Mouse (Mus musculus) macrophage (primary cell): Measurements from ENCODE around the gene Tctex1d4. TPM values are rescaled to one million over a fixed set of nuclear protein-coding genes. Genes with fewer than 3 reads are reported as not detected.

Experiments
- H3K27ac ChIP-seq: fragments of 350-480 bp; formaldehyde crosslinking; 2 replicates; pipeline ENCODE4 v1.9.0; 2021
- H3K36me3 ChIP-seq: fragments of 350-480 bp; formaldehyde crosslinking; 2 replicates; pipeline ENCODE4 v1.9.0; 2021; ENCODE audit errors: inconsistent target
- H3K4me3 ChIP-seq: fragments of 350-480 bp; formaldehyde crosslinking; 2 replicates; pipeline ENCODE4 v1.9.0; 2021; ENCODE audit errors: inconsistent target
- H3K79me2 ChIP-seq: fragments of 350-480 bp; formaldehyde crosslinking; 2 replicates; pipeline ENCODE4 v1.9.0; 2021; ENCODE audit errors: inconsistent target
- WGBS: methylation state at CpG from one replicate; pipeline ENCODE4 v1.1.7; 2026; ENCODE audit warnings: inconsistent platforms; ENCODE audit not compliant: missing documents; 5-methylcytosine and 5-hydroxymethylcytosine counted together
- polyA plus RNA-seq: library from polyadenylated mRNA; stranded (reverse); fragments of 250-400 nt; gene quantifications from 3 replicates; pipeline ENCODE4 v1.2.4, GENCODE M21; 2018; ENCODE audit warnings: inconsistent platforms

Gene Tctex1d4
- polyA plus RNA-seq, 1 experiment from 2014 or later = 0.93 TPM

DNA sequence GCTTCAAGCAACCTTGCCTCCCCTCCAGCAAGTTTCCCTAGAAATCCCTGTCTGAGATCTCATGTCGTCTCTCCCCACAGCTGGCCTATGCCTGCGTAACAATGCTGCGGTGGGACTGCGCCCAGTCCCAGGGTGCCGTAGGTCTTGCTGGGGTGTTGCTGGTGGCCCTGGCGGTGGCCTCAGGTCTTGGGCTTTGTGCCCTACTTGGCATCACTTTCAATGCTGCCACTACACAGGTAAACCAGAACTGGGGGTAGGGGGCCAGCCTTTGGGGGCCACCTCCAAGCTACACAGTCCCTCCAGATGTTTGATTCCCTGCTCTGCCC lies 18.1 kb upstream of the Tctex1d4 start:
- H3K4me3 ChIP-seq = no peak overlapping the region
- 96% methylated on average over 6 of the region's 6 CpGs for WGBS
- no peaks in the 10 kb centered on the region for H3K36me3 ChIP-seq
- H3K27ac ChIP-seq = no peak overlapping the region
- H3K79me2 ChIP-seq = no peaks in the 10 kb centered on the region

- H3K4me3 ChIP-seq = no peak overlapping the region
- H3K36me3 ChIP-seq = no peaks in the 10 kb centered on the region
- no peak overlapping the region for H3K27ac ChIP-seq
- 92% methylated on average over 25 of the region's 25 CpGs for WGBS
- no peaks in the 10 kb centered on the region for H3K79me2 ChIP-seq
Measured at GRCm38 (mm10) chr4:117109330-117109729, 17.3 kb upstream of the Tctex1d4 start.

DNA sequence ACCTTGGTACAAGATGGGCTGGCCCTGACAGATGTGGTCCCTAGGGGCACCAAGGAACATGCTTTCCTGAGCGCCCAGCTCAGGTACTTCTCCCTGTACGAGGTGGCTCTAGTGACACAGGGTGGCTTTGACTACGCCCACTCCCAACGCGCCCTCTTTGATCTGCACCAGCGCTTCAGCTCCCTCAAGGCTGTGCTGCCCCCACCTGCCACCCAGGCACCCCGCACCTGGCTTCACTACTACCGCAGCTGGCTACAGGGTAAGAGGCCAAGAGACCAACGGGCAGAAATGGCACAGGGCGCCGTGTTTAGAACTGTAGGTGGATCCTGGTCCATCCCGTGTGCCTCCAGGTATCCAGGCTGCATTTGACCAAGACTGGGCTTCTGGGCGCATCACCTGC lies 16.3 kb upstream of the Tctex1d4 start:
- Histone ChIP-seq H3K79me2 (no peaks in the 10 kb centered on the region), H3K4me3 (no peak overlapping the region), H3K36me3 (no peaks in the 10 kb centered on the region), H3K27ac (no peak overlapping the region)
- WGBS = 91% methylated on average over 11 of the region's 13 CpGs

DNA sequence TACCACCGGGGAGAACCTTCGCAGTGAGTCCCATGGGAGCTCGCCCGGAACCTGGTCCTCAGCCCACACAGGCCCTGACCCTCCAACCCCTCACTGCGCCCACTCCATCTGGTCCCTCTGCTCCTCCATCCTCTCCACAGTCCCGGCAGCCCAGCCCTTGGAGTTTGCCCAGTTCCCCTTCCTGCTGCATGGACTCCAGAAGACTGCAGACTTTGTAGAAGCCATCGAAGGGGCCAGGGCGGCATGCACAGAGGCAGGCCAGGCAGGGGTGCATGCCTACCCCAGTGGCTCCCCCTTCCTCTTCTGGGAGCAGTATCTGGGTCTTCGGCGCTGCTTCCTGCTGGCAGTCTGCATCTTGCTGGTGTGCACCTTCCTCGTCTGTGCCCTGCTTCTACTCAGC lies 15.6 kb upstream of the Tctex1d4 start:
- WGBS = 80% methylated on average over 11 of the region's 11 CpGs
- Histone ChIP-seq H3K27ac (no peak overlapping the region), H3K79me2 (no peaks in the 10 kb centered on the region), H3K4me3 (no peak overlapping the region), H3K36me3 (no peaks in the 10 kb centered on the region)

DNA sequence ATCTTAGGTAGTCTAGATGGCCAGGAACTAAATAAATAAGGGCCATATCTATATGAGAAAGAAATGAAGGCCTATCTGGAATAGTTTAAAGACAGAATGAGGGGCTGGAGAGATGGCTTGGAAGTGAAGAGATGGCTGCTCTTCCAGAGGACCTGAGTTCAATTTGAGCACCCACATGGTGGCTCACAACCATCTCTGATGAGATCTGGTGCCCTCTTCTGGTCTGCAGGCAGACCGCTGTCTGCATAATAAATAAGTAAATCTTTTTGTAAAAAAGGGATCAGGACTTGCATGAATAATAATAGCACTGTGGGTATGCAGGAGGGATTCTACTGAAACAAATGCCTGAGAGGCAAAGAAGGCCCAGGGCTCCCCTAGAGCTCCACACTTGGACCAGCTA lies 13.4 kb upstream of the Tctex1d4 start:
- 83% methylated on average over 1 of the region's 1 CpGs for WGBS
- Histone ChIP-seq H3K36me3 (no peaks in the 10 kb centered on the region), H3K79me2 (no peaks in the 10 kb centered on the region), H3K4me3 (no peak overlapping the region), H3K27ac (no peak overlapping the region)

GRCm38 (mm10) chr4:117115592-117115991 lies 11.0 kb upstream of the Tctex1d4 start:
- Histone ChIP-seq H3K36me3 (no peaks in the 10 kb centered on the region), H3K79me2 (no peaks in the 10 kb centered on the region)
- WGBS = 91% methylated on average over 5 of the region's 5 CpGs

DNA sequence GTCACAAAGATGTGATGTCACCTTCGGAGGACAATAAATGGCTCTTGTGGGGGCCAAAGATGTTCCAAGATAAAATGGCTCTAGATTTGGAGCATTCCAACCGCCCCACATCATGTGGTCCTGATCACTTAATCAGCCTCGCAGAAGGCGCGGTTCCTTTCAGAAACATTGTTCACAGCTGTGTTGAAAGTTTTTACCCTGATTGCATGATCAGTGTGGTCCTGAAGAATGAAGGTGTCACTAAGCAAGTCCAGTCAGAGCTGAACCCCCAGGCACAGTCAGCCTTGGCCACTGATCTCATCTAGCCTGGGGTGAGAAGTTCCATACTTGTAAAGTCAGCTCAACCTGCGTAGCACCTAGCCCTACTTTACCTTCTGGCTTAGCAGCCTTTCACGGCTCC lies 8.7 kb upstream of the Tctex1d4 start:
- WGBS = 83% methylated on average over 7 of the region's 7 CpGs
- no peaks in the 10 kb centered on the region for H3K36me3 ChIP-seq

More at GRCm38 (mm10) chr4:117115592-117115991, 11.0 kb upstream of the Tctex1d4 start:
- Histone ChIP-seq H3K4me3 (no peak overlapping the region), H3K27ac (no peak overlapping the region)

DNA sequence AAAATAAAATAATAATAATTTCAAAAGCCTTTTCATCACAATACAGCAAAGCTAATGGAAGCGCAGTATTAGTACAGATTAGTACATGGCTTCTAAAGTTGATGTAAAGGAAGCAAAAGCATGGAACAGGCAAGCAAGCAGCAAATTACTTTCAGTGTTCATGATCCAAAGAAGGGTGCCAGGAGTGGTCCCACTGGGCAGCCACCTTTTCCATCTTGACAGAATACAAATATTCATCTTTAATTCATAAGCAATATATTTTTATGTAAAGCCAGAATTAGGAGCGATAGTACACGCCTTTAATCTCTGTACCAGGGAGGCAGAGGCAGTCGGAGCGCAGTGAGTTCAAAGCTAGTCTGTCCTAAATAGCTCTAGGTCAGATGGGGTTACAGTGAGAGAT lies 7.0 kb upstream of the Tctex1d4 start:
- Histone ChIP-seq H3K4me3 (peak overlapping the region; percentile 23; the same call in 1 of the 2 replicates), H3K27ac (peak overlapping the region; percentile 60), H3K79me2 (no peaks in the 10 kb centered on the region), H3K36me3 (no peaks in the 10 kb centered on the region)
- 81% methylated on average over 5 of the region's 5 CpGs for WGBS

More for the DNA sequence above, 8.7 kb upstream of the Tctex1d4 start:
- H3K27ac ChIP-seq = no peak overlapping the region
- no peak overlapping the region for H3K4me3 ChIP-seq
- no peaks in the 10 kb centered on the region for H3K79me2 ChIP-seq

GRCm38 (mm10) chr4:117120052-117120444 lies 6.5 kb upstream of the Tctex1d4 start:
- Histone ChIP-seq H3K4me3 (peak overlapping the region; percentile 23), H3K36me3 (no peaks in the 10 kb centered on the region), H3K27ac (peak overlapping the region; percentile 60), H3K79me2 (no peaks in the 10 kb centered on the region)
- 9% methylated on average over 10 of the region's 10 CpGs for WGBS

DNA sequence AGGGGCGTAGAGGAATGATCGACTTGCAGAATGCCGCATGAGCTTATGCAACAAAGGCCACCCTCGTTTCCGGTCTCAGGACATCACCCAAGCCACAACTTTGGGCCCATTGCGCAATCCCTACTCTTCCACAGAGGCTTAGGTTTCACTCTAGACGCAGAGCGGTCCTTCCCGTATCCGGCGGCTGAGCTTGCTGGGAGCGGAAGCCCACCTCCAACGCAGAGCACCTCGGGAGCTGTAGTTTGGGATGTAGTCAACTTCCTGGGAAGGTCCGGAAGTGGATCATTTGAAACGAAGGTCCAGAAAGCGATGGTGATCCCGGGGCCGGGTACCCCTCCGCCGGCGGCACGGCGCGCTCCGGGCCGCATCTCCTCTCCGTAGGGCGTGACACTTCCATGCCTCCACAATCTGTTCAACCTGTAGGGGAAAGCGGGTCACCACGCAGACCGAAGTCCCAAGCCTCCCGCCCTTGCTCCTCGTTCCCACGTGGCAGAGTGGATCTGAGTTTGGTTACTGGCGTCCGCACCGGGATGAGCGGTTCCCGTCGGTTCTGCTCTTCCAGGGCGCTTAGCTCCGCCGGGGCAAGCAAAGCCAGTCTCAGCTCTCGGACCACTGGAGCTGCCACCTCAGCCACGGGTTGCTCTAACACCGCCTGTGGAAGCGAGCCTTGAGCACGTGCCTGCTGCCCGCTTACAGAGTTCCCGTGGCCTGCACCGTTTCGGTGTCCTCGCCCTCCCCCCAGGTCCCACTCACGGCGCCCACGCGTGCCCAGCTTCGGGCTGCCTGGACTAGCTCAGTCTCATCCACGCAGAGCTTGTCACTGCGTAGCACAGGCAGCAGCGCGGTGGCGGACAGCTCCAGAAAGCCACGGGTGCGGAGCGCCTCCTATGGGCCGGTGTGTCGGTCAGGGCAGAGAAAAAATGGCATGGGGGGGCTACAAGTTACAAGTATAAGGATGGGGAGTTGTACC lies 5.9 kb upstream of the Tctex1d4 start:
- no peaks in the 10 kb centered on the region for H3K79me2 ChIP-seq
- no peaks in the 10 kb centered on the region for H3K36me3 ChIP-seq
- under 1% methylated on average over 69 of the region's 69 CpGs for WGBS
- peak overlapping the region; percentile 60 for H3K27ac ChIP-seq
- H3K4me3 ChIP-seq = peak overlapping the region; percentile 65

- Histone ChIP-seq H3K4me3 (no peak overlapping the region), H3K79me2 (no peaks in the 10 kb centered on the region), H3K36me3 (no peaks in the 10 kb centered on the region), H3K27ac (no peak overlapping the region)
- WGBS = 91% methylated on average over 4 of the region's 4 CpGs
Measured at GRCm38 (mm10) chr4:117122209-117122608, 4.4 kb upstream of the Tctex1d4 start.

DNA sequence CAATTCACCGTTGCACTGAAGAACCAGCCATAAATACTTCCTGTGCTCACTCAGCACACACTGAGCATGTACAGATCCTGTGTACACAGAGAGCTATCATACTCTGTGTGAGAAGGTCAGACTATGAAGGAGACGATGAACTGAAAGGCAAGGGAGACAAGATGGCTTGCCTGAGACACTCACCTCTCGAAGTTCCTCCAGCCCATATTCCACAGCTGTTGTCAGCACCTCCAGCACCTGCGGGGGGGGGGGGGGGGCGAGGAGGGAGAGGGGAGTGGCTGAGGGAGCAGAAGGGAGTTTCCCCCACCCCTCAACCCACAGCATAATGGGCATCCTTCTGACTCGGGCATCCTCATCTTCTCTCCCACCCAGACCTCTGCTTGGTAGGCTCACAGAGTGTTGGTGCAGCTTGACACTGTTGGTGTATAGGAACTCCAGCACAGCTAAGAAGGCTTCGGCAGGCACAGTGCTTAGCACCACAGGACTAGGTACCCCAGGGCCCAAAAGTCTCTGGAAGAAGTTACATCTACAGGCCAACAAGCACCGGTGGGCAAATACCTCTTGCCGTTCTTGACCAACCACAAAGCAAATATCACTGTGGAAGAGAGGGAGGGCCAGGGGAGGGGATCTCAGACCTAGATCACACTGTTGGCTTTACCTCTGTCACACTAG lies 2.9 kb upstream of the Tctex1d4 start:
- Histone ChIP-seq H3K36me3 (peaks cover 3% of the 10 kb centered on the region; the same call in 1 of the 2 replicates), H3K4me3 (no peak overlapping the region), H3K79me2 (no peaks in the 10 kb centered on the region), H3K27ac (peak overlapping the region; percentile 98)
- 77% methylated on average over 8 of the region's 9 CpGs for WGBS

DNA sequence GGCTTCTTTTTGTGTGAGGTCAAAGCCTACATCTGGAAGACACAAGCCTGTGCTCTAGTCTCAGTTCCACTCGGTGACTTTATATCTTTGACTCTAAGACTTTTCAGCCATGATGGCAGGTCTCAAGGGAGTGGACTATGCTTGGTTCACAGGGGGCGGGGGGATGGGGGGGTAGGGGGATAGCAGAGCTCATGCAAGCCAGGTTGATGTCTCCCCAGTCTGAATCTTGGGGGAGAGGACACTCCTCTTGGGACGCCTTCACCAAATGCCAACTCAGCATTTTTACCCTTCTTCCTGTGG lies 2.4 kb upstream of the Tctex1d4 start:
- Histone ChIP-seq H3K27ac (peak overlapping the region; percentile 98), H3K79me2 (no peaks in the 10 kb centered on the region), H3K36me3 (peaks cover 6% of the 10 kb centered on the region; the same call in 1 of the 2 replicates), H3K4me3 (peak overlapping the region; percentile 17; the same call in 1 of the 2 replicates)
- 35% methylated on average over 3 of the region's 3 CpGs for WGBS

GRCm38 (mm10) chr4:117124518-117125347 lies 1.9 kb upstream of the Tctex1d4 start:
- Histone ChIP-seq H3K79me2 (no peaks in the 10 kb centered on the region), H3K27ac (peak overlapping the region; percentile 98), H3K4me3 (peak overlapping the region; percentile 17; the same call in 1 of the 2 replicates), H3K36me3 (peaks cover 6% of the 10 kb centered on the region; the same call in 1 of the 2 replicates)
- WGBS = 3% methylated on average over 14 of the region's 14 CpGs
